Mouse (Mus musculus) spleen, adult 18-20 months (tissue): ENCODE measurements around the gene Dysf.

Experiments used
- DNase-seq, 2 experiments: peaks; one replicate each; pipeline ENCODE4 v3.0.0; 2022; ENCODE audit warnings: mixed read lengths in 2 of 2

Gene Dysf

DNA sequence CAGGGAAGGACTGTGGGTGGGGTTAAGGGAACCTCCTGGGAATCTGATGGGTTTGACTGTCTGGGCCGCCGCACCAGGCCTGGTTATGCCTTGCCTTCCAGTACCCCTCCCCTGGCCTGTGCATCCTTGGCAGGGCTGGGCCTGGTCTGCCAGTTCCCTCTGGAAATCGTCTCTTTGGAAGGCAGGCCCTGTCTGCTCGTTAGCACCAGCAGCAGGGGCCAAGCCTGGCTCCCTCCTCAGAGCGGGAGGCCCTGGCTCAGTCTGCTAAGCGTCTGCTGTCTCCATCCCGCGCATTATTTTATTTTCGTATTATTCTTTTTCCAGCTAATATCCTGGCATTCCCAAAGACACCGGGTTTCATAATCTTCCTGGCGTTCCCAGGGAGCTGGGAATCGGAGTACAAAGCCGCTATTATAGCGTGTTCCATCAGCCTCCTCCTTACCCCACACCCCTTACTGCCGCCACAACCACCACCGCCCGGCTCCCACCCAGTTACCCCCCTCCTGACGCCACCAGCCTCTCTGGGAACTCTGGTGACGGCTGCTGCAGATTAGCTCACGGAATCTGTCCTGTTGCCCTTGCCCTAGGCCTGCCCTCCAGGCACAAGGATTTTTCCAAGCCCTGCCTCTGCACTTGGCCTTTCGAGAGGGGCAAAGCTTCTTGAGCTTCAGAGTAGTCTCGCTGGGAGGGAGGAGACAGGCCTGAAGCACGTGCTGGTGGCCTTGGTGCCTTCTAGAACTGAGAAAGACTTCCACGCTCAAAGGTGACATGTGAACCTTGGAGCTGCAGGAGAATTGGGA lies 111.5 kb downstream of the Dysf start:
- DNase-seq = no peak

- DNase-seq = no peak
Observed at GRCm38 (mm10) chr6:84124609-84125008, 116.2 kb downstream of the Dysf start.

- no peak for DNase-seq
Observed at GRCm38 (mm10) chr6:84125101-84125500, 116.7 kb downstream of the Dysf start.

GRCm38 (mm10) chr6:84128229-84128628 lies 119.8 kb downstream of the Dysf start:
- DNase-seq = no peak

DNA sequence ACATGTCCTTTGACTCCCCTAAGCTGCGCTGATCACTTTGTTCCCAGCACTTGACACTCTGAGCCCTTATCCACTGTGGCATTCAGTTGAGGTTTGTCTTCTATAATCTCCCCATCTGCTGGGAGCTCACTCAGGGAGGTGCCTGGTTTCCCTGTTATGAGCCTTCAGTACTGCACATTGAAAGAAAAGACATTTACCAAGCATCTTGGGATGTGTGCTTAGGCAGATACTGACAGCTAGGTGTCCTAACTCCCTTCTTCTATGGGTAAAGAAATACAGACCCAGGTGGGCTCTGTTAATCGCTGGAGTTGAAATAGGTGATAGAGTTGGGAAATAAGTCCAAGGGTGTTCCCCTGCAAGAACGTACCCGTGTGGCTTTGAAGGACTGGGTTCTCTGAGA lies 122.5 kb downstream of the Dysf start:
- DNase-seq = no peak

DNA sequence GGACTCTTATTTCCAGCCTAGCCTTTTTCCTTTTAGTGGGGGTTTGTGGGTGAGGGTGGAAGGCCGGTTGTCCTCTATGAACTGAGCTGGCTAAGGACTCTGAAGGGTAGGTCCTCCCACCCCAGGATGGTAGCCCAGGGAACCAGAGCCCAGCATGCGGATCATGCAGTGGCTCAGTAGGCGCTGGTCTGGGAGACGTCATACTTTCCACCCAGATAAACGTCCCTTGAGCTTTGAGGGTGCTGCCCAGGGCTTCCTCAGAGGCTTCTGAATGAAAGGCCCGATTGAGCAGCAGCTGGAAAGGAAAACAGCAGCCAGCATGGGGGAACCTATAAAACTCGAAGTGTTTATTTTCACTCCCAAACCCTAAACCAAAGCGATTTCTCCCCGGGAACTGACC lies 123.1 kb downstream of the Dysf start:
- no peak for DNase-seq

DNA sequence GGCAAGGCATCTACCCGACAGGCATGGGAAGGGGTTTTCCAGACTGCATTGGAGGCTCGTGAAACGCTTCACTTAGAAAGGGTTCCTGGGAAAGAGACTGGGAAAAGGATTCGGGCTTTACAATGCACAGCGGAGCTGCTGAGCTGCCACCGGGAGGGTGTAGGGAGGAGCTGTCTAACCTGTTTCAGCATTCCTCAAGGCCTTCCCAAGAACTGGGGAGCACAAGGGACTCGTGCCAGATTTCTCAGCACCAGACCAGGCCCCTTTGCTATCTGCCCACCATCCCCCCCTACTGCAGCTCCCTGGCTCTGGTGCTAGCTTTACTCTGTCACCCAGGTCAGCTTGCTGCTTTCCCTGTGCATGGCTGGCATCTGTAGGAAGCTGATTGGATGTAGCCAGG lies 124.7 kb downstream of the Dysf start:
- no peak for DNase-seq

DNA sequence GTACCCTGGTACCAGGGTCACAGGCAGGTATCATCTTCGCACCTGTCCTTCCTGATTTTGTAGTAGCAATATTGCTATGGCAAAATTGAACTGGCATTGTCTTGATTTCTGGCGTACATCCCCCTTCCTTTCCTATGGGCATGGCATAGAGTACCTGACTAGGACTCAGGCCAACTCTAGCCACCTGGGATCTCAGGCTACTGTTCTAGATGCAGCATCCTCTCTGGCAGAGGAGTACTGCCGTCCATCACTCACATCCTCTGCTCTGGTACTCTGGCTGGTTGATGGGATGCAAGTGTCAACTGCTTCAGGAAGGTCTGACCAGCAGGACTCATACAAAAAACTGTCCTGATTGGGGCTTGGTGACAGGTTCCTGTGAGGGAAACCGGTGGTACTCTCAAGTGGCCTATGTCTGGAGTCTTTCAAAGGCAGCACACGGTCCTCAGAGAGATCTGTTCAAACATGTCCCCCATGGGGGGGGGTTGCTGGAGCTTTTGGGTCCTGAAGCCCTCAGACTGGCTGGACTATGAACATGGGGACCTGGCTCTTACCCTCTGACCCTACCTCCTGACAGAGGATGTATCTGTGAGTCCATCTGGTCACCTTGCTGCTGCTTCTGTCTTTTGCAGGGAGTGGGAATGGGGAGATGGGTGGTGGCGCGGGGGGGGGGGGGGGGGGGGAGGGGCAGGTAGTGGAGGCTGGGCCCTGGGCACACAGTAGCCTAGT lies 125.8 kb downstream of the Dysf start:
- no peak for DNase-seq

- DNase-seq = no peak
Observed at GRCm38 (mm10) chr6:84134722-84135394, 126.5 kb downstream of the Dysf start.

- DNase-seq = no peak
Observed at GRCm38 (mm10) chr6:84135709-84136108, 127.3 kb downstream of the Dysf start.

GRCm38 (mm10) chr6:84136345-84136744 lies 128.0 kb downstream of the Dysf start:
- no peak for DNase-seq

GRCm38 (mm10) chr6:84139932-84140331 lies 131.5 kb downstream of the Dysf start:
- DNase-seq = no peak

DNA sequence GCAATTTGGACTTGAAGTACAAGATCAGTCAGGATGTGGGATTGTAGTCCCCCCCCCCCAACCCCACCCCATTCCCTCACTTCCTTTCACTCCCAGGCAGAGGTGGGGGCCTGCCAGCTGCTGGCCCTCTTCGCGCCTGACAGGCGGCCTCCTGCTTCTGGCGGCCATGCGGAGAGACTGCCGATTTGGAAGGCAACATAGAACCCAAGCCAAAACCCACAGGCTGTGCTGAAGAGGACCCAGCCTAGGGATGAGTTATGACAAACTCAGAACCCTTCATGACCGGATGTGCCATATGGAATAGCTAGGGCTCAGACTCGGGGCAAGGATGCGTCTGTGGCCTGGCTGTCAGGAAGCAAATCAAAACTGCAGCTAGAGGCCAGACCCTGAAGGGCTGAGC lies 134.1 kb downstream of the Dysf start:
- no peak for DNase-seq

GRCm38 (mm10) chr6:84143328-84143727 lies 134.9 kb downstream of the Dysf start:
- no peak for DNase-seq

GRCm38 (mm10) chr6:84144393-84144792 lies 136.0 kb downstream of the Dysf start:
- no peak for DNase-seq

GRCm38 (mm10) chr6:84147206-84148004 lies 139.0 kb downstream of the Dysf start:
- DNase-seq = no peak

DNA sequence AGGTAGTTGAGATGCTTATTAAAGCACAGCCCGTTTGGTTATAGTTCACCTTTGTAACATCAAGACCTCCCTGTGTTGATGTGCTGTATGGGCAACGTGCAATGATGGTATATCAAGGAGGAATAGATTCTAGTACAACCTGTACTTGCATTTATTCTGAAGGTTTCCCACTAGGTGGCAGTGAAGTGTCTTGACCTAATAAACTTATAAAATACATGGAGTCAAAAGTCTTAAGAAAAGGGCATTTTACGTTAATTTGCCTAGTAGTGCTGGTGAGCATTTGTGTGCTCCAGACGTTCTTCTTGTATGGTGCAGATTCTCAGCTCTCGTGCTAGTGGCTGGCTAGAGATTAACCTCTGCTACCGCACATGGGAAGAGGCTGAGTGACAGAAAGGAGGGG lies 140.1 kb downstream of the Dysf start:
- no peak for DNase-seq

GRCm38 (mm10) chr6:84154508-84154907 lies 146.1 kb downstream of the Dysf start:
- no peak for DNase-seq

DNA sequence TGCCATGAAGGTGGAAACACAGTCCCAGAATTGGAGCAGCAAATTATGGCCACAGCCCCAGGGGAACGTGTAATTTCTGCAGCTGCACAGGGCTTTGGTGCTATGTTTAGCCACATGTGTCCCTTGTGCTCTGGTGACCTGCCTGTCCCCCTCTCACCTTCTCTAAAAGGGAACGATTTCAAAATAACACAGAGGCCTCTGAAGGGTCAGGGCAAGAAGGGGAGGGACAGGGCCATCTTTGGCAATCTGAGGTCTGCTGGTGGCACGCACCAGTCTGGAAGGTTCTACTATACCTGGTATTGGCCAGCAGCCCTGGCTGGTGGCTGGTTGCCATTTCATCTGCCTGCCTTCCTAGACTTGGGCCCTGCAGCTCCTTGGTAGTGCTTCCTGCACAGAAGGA lies 147.4 kb downstream of the Dysf start:
- no peak for DNase-seq

DNA sequence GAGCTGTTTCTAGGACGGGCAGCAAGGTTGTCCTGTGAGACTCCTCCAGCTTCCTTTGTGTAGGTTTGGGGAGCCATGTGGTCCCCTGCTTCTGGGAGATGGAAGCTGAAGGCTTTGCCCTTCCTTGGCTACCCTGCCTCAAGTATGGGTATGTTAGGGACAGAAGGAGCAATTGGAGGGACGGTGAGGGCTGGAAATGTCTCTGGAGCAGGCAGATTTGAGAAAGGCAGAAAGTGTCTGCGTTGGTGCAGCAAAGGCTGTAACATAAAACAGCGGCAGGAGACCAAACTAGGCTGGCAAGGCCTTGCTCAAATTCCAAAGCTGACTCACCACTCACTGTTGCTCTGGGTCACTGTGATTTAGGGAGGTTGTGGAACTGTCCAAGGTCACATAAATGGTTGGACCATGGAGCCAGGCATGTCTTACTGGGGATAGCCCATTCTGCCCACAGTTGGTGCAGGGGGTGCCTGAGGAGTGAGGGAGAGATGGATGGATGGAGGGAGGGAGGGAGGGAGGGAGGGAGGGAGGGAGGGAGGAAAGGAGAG lies 148.2 kb downstream of the Dysf start:
- DNase-seq = no peak

DNA sequence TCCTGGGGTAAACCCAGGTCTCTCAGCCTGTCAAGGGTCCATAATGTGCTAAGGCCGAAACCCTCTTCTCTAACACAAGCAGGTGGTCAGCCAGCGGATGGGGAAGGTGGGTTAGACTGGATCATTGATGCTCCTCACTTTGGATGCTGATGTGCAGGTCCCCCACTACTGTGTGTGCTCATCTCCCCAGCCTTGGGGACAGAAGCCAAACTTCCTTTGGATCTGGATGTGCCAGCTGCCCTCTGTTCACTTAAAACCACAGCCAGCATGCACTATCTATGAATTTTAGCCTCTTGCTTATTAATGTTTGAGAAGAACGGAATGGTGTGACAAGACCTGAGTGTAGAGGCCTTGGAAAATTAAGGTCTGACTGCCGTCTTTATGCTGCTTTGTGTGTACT lies 150.7 kb downstream of the Dysf start:
- no peak for DNase-seq

GRCm38 (mm10) chr6:84167612-84168011 lies 159.2 kb downstream of the Dysf start:
- DNase-seq = no peak

- DNase-seq = no peak
Observed at GRCm38 (mm10) chr6:84168571-84168970, 160.2 kb downstream of the Dysf start.
